Mouse (Mus musculus) adrenal gland (tissue): Measurements from ENCODE around the gene Enkur.

Experiments
- intact Hi-C: fragments of 180-260 bp; cut with DNase I; formaldehyde crosslinking; loops from one replicate; pipeline ENCODE4 v1.15.1; 2025

The Enkur gene

DNA sequence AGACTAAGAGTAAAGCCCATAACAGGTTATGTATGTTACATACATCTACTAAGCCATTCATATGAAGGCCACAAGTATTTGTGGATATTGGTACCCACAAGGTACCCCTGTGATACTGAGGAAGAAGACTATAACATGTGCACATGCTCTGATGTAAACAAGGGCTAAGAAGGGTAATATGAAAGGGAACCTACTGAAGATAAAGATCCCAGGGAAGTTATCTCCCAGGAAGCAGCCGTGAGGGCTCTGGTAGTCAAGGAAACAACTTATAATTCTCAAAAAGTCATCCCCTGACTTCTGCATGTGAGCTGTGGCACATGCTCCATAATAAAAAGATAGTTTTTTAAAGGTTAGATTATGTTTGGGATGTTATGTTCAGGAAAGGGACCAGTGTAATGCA lies 13.9 kb downstream of the Enkur start:
- intact Hi-C loops, result no loop called here

DNA sequence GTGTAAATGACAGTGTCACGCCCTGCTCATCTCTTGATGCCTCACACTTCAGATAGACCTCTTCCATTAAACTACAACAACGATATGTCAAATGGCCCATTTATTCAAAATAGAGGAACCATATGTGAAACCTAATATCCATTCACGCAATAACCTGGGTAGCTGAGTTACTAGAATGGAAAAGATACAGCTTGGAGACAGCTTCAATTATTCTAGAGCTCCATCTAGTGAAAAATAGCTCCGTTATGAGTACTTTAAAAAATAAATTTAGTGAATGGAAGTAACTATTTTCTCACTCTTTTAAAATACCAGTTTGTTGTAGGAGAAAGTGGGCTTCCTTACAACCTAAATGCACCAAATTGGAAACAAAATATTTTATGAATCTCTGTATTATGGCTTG lies 16.6 kb downstream of the Enkur start:
- intact Hi-C loops, result loop anchor here (5.0 kb wide), 3 partner anchors 131 to 1809 kb away; partner anchors contain the start of gene Arhgap21

DNA sequence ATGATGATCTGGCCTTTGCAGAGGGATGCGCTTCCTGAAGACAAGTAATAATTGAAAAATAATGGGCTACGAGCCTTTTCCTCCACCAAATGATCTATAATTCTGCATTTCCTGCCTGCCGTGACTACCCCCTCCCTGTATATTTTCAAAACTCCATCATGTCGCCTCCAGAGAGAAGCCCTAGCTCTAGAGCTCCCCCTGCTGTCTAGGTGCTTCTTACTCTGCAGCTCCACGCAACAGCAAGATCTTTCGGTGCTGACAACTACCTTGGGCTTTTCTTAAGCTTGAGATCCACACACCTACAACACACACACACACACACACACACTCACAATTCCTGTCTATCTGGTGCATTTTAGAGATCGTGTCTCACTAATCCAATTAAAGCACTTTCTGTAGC lies 17.6 kb downstream of the Enkur start:
- intact Hi-C loops, result loop anchor here (2.0 to 5.0 kb wide), 4 partner anchors 130 to 1810 kb away; partner anchors contain the start of gene Arhgap21

DNA sequence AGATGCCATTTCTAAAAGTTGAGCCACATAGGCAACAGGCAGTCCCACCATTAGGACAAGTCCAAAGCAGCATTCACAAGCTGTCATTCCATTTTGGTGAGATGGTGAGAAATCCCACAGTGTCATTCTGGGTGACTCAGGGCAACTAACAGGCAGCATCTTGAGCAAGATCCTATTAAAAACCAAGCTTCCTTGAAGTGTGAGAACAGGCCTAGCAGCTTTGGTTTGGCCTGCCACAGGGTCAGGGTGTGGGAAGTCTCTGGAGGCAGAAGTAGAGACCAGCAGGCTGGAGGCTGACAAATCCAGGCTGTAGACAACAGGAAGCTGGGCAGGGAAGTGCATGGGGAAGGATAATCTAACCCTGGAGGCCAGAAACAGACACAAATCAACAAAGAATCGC lies 22.4 kb downstream of the Enkur start:
- intact Hi-C loops, result no loop called here

DNA sequence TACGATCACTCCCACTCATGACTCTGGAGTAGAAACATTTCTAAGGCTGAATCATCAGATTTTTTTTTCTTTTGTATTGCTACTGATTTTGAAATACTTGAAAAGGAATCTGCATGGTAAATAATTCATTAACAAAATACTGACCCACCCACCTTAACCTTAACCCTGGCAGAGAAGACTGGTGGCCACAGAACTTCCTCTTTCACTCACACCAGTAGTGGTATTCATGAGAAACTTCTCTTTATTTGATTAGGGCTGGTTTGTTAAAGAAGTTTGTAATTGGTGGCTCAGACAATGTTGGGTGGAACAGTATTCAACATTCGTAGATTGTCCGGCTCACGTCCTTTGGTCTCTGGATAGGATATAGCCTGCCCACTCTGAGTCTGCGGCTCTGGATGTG lies 26.0 kb downstream of the Enkur start:
- intact Hi-C loops, result no loop called here

DNA sequence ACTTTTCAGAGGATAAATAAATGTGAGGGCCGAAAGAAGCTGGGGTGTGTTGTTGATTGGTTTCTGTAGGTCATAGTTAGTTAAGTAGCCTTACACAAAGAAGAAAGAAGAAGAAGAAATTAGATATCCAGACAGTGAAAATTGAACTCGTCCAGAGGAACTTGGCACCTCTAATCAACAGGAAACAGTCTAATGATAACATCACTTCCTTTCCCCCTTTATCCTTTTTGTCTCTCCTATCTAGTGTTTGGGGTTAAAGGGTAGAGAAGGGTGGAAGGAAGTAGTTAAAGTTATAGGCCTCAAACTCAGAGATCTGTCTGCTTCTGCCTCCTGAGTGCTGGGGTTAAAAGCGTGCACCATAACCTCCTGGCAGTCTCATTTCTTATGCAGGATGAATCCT lies 32.4 kb downstream of the Enkur start:
- intact Hi-C loops, result no loop called here

DNA sequence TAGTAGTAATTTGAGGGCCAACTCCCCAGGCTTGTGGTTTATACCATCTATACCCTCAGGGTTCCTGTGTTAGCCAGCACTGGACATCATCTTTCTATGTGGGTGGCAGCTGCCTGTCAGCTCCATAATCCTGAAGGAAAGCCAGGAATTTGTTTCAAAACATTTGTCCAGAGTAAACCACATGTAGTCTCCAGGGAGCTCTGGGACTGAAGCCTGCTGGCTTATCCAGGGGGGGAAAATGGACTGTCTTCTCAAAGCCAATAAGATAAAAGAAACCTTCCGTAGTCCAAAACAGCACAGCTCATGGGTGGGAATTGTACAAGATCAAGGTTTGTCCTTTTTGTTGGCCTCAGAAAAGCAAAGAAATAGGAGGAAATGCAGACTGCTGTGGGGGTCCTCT lies 37.2 kb downstream of the Enkur start:
- intact Hi-C loops, result no loop called here

DNA sequence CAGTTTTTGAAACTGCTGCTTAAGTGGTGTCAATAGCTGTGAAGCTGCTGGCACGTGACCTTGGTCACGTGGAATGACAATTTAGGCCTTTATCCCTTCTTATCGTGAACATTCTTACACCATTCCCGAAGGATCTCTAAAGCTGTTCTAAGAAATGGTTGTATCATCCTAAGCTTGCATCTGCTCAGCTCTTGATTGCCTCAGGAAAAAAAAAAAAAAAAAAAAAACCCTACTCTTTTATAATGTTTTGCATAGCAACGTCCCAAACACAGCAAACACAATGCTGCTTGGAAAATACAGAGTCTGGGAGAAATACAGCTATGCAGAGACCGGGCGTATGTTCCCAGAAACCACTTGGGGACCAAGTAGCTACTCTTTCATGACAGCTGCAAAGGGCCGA lies 40.9 kb downstream of the Enkur start:
- intact Hi-C loops, result no loop called here

DNA sequence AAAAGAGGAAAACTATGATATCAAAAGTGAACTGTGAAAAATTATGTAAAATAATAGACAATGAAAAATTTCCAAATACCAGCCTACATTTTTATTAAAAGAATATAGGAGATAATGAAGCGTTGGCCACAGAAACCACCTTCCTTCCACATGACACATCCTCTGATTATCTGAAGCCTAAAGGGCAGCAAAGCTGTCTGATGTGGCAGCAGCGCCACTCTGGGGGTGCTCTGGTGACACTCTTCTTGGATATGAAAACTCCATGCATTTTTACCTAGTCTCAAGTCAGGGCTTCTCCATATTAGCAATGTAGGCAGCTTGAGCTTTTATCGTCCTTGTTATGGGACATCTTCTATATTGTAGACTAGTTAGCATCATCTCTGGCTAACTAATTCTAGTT lies 51.7 kb downstream of the Enkur start:
- intact Hi-C loops, result no loop called here

DNA sequence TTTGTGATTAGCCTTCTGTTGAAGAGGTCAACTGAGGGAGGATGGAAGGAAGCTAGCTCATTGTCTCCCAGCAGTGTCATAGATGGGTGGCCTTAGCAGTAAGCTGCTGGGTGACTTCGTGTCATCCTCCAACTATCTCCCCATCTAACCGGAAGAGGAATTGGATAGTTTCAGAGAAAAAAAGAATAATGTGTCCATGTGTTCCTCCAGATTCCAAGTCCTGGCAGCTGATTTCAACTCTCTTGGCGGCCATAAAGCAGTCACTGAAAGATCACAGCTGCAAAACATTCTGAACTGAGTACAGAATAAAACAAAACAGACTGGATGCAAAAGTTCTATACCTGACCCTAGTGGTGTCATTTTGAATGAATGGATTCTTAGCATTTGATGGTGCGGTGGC lies 58.0 kb downstream of the Enkur start:
- intact Hi-C loops, result no loop called here

DNA sequence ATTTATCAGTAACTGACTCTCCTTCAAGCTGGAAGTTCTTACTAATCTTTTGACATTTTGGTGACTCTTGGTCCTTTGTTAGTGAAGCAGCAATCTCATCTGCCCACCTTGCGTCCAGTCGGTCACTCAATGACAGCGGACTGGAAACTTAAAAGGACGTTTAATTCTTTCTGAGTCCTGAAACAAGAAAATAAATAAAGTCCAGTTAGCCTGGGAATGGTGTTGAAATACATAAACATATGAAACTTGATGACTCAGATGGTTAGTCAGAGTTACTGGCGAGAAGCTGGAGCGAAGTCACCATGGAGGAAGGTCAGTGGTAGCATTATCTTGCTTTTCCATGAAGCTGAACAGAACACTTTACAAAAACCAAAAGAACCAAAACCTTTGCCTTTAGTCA lies 58.7 kb downstream of the Enkur start:
- intact Hi-C loops, result no loop called here

DNA sequence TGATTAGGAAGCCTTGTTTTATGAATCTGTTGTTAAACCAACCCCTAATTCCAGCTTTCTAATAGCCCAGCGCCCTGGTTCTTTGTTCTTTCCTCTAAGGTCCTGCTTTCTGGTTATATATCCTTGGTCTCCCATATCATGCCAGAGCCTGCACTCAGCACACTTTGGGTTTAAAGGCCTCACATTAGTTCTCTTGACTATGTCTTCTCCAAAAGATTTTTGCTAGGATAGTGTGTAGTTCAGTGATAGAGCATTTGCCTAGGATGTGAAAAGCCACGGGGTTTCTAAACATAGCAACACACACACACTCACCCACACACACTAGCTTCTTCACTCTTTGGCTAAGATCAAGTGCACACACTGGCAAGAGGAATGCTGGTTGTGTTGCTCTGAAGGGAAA lies 62.5 kb downstream of the Enkur start:
- intact Hi-C loops, result no loop called here

DNA sequence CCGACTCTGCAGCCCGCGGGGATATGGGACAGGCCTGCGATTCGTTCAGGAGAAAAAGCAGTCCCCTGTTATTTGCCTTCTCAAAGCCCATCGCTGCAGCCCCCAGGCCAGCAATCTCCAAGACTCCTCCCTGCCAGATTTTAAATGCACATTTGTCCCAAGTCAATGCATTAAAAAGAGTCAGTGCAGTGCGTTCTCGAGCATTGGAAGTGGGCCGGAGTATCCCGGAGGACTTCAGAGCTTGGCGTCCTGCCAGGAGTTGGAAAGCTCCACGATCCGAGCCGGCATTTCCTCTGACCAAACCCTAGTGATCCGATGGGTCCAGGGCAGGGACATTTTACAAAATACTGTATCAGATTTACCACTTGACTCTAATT lies 63.0 kb downstream of the Enkur start:
- intact Hi-C loops, result no loop called here

DNA sequence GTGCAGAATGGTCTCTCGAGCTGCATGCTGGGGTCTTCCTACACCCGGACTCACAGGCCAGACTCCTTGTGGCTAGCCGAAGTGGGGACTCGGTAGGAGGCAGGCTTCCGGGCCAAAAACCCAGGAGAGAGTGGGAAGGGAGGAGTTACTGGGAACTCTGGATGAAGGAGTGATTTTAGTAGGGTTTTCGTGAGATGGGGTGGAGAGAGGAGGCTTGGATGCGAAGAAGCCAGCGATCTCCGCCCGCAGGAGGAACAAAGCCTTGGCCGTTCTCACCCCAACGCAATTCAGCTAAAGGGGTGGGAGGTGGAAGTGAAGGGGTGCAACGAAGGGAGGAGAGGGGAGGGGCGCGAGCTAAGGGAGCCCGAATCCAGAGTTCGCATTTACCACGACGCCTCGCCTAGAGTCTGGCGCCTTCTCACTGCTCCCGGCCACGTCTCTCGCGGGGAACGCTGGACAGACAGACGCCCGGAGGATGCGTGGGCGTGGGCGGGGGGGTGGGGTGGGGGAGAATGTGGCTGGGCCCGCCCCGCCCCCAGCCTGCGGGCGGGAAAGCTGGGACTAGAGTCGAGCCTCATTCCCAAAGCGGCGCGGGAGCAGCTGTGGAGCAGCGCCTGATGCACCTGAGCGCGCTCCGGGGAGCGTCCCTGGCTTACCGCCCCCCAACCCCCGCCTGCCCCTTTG lies 63.5 kb downstream of the Enkur start:
- intact Hi-C loops, result no loop called here

DNA sequence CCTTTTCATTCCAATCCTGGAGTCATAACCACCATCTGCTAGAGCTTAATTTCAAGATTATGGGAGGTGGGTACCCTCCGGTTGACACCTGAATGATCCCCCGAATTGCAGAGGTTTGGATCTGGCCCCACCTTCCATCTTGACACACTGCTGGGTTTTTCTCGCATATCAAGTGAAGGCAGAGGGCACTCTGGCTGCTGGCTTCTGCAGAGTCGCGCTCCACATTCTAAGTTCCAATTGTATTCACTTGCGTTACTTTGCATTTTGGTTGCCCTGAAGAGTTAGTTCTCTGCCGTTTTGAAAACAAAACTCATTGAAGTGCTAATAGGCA lies 64.0 kb downstream of the Enkur start:
- intact Hi-C loops, result no loop called here
